Mouse (Mus musculus) spleen, postnatal 0 days (tissue): ENCODE results near the gene Gnpnat1. TPM values are rescaled to one million over a fixed set of nuclear protein-coding genes. Genes with fewer than 3 reads are reported as not detected.

Experiments
- polyA plus RNA-seq: library from polyadenylated mRNA; unstranded; fragments of >200 nt; fragmentation: Nextera tagmentation; extraction: Ambion mirVana; gene quantifications from 2 replicates; pipeline ENCODE4 v1.2.1, GENCODE M21; 2015

Gnpnat1 gene
- polyA plus RNA-seq = 15.2 TPM in 2 replicates

GRCm38 (mm10) chr14:45404813-45405212, at the start of gene Gnpnat1:
Gene Gnpnat1, minus strand, starts transcription at chr14:45404913.

GRCm38 (mm10) chr14:45350931-45351859, 53.5 kb downstream of the Gnpnat1 start, which contains the start of gene Styx:
Gene Styx, plus strand, starts transcription at chr14:45351093.

GRCm38 (mm10) chr14:45329589-45330181, 75.0 kb downstream of the Gnpnat1 start, which contains the start of gene Psmc6:
Gene Psmc6, plus strand, starts transcription at chr14:45329788.

Other genes starting within 250 kb of the Gnpnat1 start
- gene Gpr137c, start 185.2 kb downstream of the Gnpnat1 start, polyA plus RNA-seq = 0.61 and 0.88 TPM in 2 replicates
- 2.9 and 4.6 TPM in 2 replicates for gene Txndc16, start 184.6 kb downstream of the Gnpnat1 start, polyA plus RNA-seq
- 28.1 and 30.3 TPM in 2 replicates for gene Ero1l, start 86.1 kb downstream of the Gnpnat1 start, polyA plus RNA-seq
- gene Psmc6, start 75.1 kb downstream of the Gnpnat1 start, polyA plus RNA-seq = 93.8 and 99.0 TPM in 2 replicates
- gene Styx, start 53.8 kb downstream of the Gnpnat1 start, polyA plus RNA-seq = 42.5 and 46.7 TPM in 2 replicates
- gene Fermt2, start 125.2 kb upstream of the Gnpnat1 start, polyA plus RNA-seq = 51.1 and 73.4 TPM in 2 replicates